Mouse (Mus musculus) brown adipose tissue, adult 24 weeks (tissue): ENCODE data around the gene Kif18a. TPM values are rescaled to one million over a fixed set of nuclear protein-coding genes. Genes with fewer than 3 reads are reported as not detected.

Source experiments
- H3K27ac ChIP-seq: fragments of 200-500 bp; replicated peaks from 2 replicates; pipeline ENCODE4 v1.5.1; 2012; ENCODE audit warnings: low read depth, mild to moderate bottlenecking, low read length
- H3K4me1 ChIP-seq: fragments of 200-500 bp; 2 replicates; pipeline ENCODE4 v1.6.1; 2012; ENCODE audit warnings: low read length, mixed read lengths; ENCODE audit not compliant: control insufficient read depth, insufficient read depth, insufficient read length
- H3K4me3 ChIP-seq: fragments of 200-500 bp; 2 replicates; pipeline ENCODE4 v1.5.1; 2012; ENCODE audit warnings: low read depth, mild to moderate bottlenecking, low read length, moderate library complexity; ENCODE audit not compliant: insufficient read depth
- polyA plus RNA-seq: library from polyadenylated mRNA; stranded (reverse); fragments of >200 nt; gene quantifications from 2 replicates; pipeline ENCODE4 v1.2.4, GENCODE M21; 2012; ENCODE audit not compliant: missing spikeins, insufficient read depth, insufficient read length

Kif18a gene
- polyA plus RNA-seq = 0.40 and 0.58 TPM in 2 replicates

GRCm38 (mm10) chr2:109280600-109281340, at the start of gene Kif18a, which contains the start of gene Mettl15:
Gene Kif18a (plus strand): TSS chr2:109280738.
Gene Mettl15 (minus strand): TSS chr2:109280748.
- Histone ChIP-seq H3K27ac (0 out of 2 replicates have a peak within 1 kb of the TSS, but pooled peaks have one; percentile 26), H3K4me1 (no peaks in the 10 kb centered on the region), H3K4me3 (peak within 1 kb of the TSS; percentile 82)

- no peak overlapping the region for H3K27ac ChIP-seq
- H3K4me3 ChIP-seq = no peak overlapping the region
- no peaks in the 10 kb centered on the region for H3K4me1 ChIP-seq
Observed at GRCm38 (mm10) chr2:109233876-109234275, 46.7 kb upstream of the Kif18a start.

GRCm38 (mm10) chr2:109235741-109236140, 44.8 kb upstream of the Kif18a start:
- Histone ChIP-seq H3K4me3 (no peak overlapping the region), H3K27ac (no peak overlapping the region), H3K4me1 (no peaks in the 10 kb centered on the region)

GRCm38 (mm10) chr2:109241947-109242346, 38.6 kb upstream of the Kif18a start:
- H3K4me3 ChIP-seq = no peak overlapping the region
- H3K27ac ChIP-seq = no peak overlapping the region
- no peaks in the 10 kb centered on the region for H3K4me1 ChIP-seq

- no peak overlapping the region for H3K4me3 ChIP-seq
- no peaks in the 10 kb centered on the region for H3K4me1 ChIP-seq
- H3K27ac ChIP-seq = no peak overlapping the region
Observed at GRCm38 (mm10) chr2:109262779-109263178, 17.8 kb upstream of the Kif18a start.

- Histone ChIP-seq H3K4me1 (no peaks in the 10 kb centered on the region), H3K4me3 (no peak overlapping the region), H3K27ac (no peak overlapping the region)
Observed at GRCm38 (mm10) chr2:109273098-109273497, 7.4 kb upstream of the Kif18a start.

- H3K4me1 ChIP-seq = no peaks in the 10 kb centered on the region
- H3K4me3 ChIP-seq = peak overlapping the region; percentile 75
- peak overlapping the region; percentile 76 for H3K27ac ChIP-seq
Observed at GRCm38 (mm10) chr2:109277593-109277992, 2.9 kb upstream of the Kif18a start.

- H3K27ac ChIP-seq = peak overlapping the region; percentile 76
Observed at GRCm38 (mm10) chr2:109278036-109278435, 2.5 kb upstream of the Kif18a start.

GRCm38 (mm10) chr2:109280272-109280599, 302 bp upstream of the Kif18a start:
- Histone ChIP-seq H3K4me3 (peak overlapping the region; percentile 61), H3K27ac (no peak overlapping the region), H3K4me1 (no peaks in the 10 kb centered on the region)

More at GRCm38 (mm10) chr2:109278036-109278435, 2.5 kb upstream of the Kif18a start:
- Histone ChIP-seq H3K4me3 (peak overlapping the region; percentile 75), H3K4me1 (no peaks in the 10 kb centered on the region)

- H3K4me1 ChIP-seq = no peaks in the 10 kb centered on the region
- H3K27ac ChIP-seq = no peak overlapping the region
- H3K4me3 ChIP-seq = peak overlapping the region; percentile 82
Observed at GRCm38 (mm10) chr2:109281341-109281690, 778 bp downstream of the Kif18a start.

- no peak overlapping the region for H3K4me3 ChIP-seq
- no peaks in the 10 kb centered on the region for H3K4me1 ChIP-seq
- no peak overlapping the region for H3K27ac ChIP-seq
Observed at GRCm38 (mm10) chr2:109284121-109284520, 3.6 kb downstream of the Kif18a start.

- Histone ChIP-seq H3K4me3 (no peak overlapping the region), H3K4me1 (no peaks in the 10 kb centered on the region), H3K27ac (no peak overlapping the region)
Observed at GRCm38 (mm10) chr2:109289327-109289726, 8.8 kb downstream of the Kif18a start.

GRCm38 (mm10) chr2:109296264-109296663, 15.7 kb downstream of the Kif18a start:
- Histone ChIP-seq H3K4me1 (no peaks in the 10 kb centered on the region), H3K4me3 (no peak overlapping the region), H3K27ac (no peak overlapping the region)

- Histone ChIP-seq H3K4me1 (no peaks in the 10 kb centered on the region), H3K27ac (no peak overlapping the region), H3K4me3 (no peak overlapping the region)
Observed at GRCm38 (mm10) chr2:109298160-109298559, 17.6 kb downstream of the Kif18a start.

GRCm38 (mm10) chr2:109302234-109302633, 21.7 kb downstream of the Kif18a start:
- no peak overlapping the region for H3K4me3 ChIP-seq

GRCm38 (mm10) chr2:109303638-109304037, 23.1 kb downstream of the Kif18a start:
- Histone ChIP-seq H3K4me1 (no peaks in the 10 kb centered on the region), H3K4me3 (no peak overlapping the region), H3K27ac (no peak overlapping the region)

More at GRCm38 (mm10) chr2:109302234-109302633, 21.7 kb downstream of the Kif18a start:
- no peak overlapping the region for H3K27ac ChIP-seq
- no peaks in the 10 kb centered on the region for H3K4me1 ChIP-seq
